Mouse (Mus musculus) cortical plate, adult 2 months (tissue): ENCODE data around the gene Tk2.

Source experiments
- CTCF ChIP-seq: fragments of 200-500 bp; IDR thresholded peaks from 2 replicates; pipeline ENCODE4 v1.5.1; 2011; ENCODE audit warnings: mild to moderate bottlenecking, control low read depth, low read length; ENCODE audit not compliant: insufficient read depth; ENCODE audit errors: extremely low read depth
- POLR2A ChIP-seq: fragments of 200-500 bp; IDR thresholded peaks from 2 replicates; pipeline ENCODE4 v1.6.1; 2011; ENCODE audit warnings: mild to moderate bottlenecking, low read length, control low read depth; ENCODE audit not compliant: insufficient read depth; ENCODE audit errors: extremely low read depth

DNA sequence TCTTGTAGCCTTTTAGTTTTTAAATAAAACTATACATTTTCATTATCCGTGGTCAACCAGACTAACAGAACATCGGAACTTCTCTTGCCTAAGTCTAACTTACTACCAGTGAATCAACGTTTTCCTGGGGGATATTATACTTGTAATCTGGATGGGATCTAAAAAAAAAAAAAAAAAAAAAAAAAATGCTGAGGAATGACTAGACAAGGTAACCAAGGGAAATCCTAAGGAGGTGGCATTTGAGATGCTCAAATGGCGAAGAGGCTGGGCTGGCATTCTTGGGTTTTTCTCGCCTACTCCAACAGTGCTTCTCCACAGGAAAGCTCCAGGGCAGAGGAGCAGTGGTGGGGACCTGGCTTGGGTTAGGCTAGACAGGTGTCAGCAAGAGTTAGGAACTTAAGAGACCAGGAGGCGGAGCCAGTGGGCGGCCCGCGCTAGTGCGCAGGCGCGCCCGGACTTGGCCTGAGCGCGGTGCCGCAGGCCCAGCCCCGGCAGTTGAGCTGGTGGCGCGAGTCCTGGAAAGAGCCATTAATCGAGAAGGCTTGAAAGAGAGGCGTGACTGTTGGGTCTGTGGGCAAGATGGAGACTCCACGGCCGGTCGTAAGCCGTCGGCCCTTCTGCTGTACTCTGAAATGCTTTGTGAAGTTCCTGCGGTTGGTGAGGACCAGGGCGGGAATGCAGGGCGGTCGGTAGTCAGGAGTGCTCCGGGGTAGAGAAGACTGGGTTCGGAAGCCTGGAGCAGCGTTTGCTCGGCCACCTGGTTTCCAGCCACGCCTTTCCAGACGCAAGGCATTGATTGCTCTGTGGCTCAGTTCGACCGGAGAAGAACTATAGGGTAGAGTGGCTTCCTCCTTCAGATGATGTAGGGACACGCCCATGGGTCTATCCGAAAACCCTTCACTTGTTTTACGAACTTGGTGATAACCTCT is 2.3 kb upstream of the Tk2 start, which contains the start of gene Cklf:
- no peak for TF ChIP-seq CTCF
- TF ChIP-seq POLR2A = peak; percentile 56; the same call in 1 of the 2 replicates
